Mouse (Mus musculus) spleen, adult 2 months (tissue): Measurements from ENCODE around the gene Kctd20. TPM values are rescaled to one million over a fixed set of nuclear protein-coding genes. Genes with fewer than 3 reads are reported as not detected.
A peak's percentile ranks its signal among the peaks of the same experiment; 100 is the strongest.

Experiments used
- DNase-seq, 2 experiments: peaks; one replicate each; pipeline versions ENCODE4 v3.0.0 to v3.0.0-alpha.2; 2012 to 2021; ENCODE audit warnings: low spot score in 2 of 2, low read depth in 1 of 2
- H3K27ac ChIP-seq: fragments of 200-500 bp; 2 replicates; pipeline ENCODE4 v1.5.1; 2012; ENCODE audit warnings: low read length, inconsistent platforms; ENCODE audit not compliant: insufficient read depth
- H3K27me3 ChIP-seq: fragments of 200-500 bp; 2 replicates; pipeline ENCODE4 v1.6.1; 2012; ENCODE audit warnings: mild to moderate bottlenecking, moderate library complexity, low read length, inconsistent platforms; ENCODE audit not compliant: control insufficient read depth, insufficient read depth
- H3K36me3 ChIP-seq: fragments of 200-500 bp; 2 replicates; pipeline ENCODE4 v1.6.1; 2012; ENCODE audit warnings: mild to moderate bottlenecking, low read length, inconsistent platforms; ENCODE audit not compliant: control insufficient read depth, insufficient read depth
- H3K4me1 ChIP-seq: fragments of 200-500 bp; 2 replicates; pipeline ENCODE4 v1.6.1; 2011; ENCODE audit warnings: inconsistent platforms; ENCODE audit not compliant: control insufficient read depth, insufficient read depth, insufficient read length
- H3K4me3 ChIP-seq: fragments of 200-500 bp; 2 replicates; pipeline ENCODE4 v1.5.1; 2011; ENCODE audit warnings: mild to moderate bottlenecking, inconsistent platforms; ENCODE audit not compliant: insufficient read depth, insufficient read length; ENCODE audit errors: extremely low read depth
- CTCF ChIP-seq: fragments of 200-500 bp; IDR thresholded peaks from 2 replicates; pipeline ENCODE4 v1.5.1; 2011; ENCODE audit warnings: mild to moderate bottlenecking, inconsistent platforms; ENCODE audit not compliant: insufficient read depth, insufficient read length, insufficient replicate concordance; ENCODE audit errors: extremely low read depth
- POLR2A ChIP-seq: fragments of 200-500 bp; IDR thresholded peaks from 2 replicates; pipeline ENCODE4 v1.6.1; 2011; ENCODE audit warnings: low read depth, low read length, inconsistent platforms
- WGBS: fragments of 180-500 bp; shearing (Covaris S2); methylation state at CpG from one replicate; pipeline ENCODE4 v1.1.7; 2018; 5-methylcytosine and 5-hydroxymethylcytosine counted together
- polyA plus RNA-seq: library from polyadenylated mRNA; depleted of rRNA; stranded (reverse); fragments of >200 nt; gene quantifications from 2 replicates; pipeline ENCODE4 v1.2.3, GENCODE M21; 2012

Gene Kctd20
- polyA plus RNA-seq, 1 experiment: 27.4 TPM

DNA sequence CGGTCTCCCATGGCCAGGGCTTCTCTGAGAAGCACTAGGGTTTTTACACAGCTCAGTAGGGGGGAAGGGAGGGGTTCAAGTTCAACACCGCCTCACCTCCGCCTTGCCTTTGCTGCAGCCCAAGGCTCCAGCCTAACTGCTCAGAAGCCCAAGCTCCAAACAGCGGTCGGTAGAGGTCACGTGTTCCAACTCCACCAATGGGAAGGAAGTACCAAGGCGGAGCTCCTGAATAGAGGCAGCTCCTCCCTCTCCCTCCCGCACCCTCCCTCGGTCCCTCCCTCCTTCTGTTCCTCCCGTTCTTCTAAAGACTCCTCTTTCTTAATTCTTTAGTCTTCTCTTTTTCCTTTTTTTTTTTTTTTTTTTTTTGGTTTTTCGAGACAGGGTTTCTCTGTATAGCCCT is 9.6 kb upstream of the Kctd20 start:
- no peaks in the 10 kb centered on the region for H3K36me3 ChIP-seq
- no peaks in the 10 kb centered on the region for H3K27me3 ChIP-seq
- no peak for TF ChIP-seq POLR2A
- no peak for TF ChIP-seq CTCF
- no peak for DNase-seq
- no peaks in the 10 kb centered on the region for H3K4me1 ChIP-seq
- 82% methylated on average over 10 of the region's 11 CpGs for WGBS
- H3K4me3 ChIP-seq: no peak overlapping the region
- H3K27ac ChIP-seq: no peak overlapping the region

DNA sequence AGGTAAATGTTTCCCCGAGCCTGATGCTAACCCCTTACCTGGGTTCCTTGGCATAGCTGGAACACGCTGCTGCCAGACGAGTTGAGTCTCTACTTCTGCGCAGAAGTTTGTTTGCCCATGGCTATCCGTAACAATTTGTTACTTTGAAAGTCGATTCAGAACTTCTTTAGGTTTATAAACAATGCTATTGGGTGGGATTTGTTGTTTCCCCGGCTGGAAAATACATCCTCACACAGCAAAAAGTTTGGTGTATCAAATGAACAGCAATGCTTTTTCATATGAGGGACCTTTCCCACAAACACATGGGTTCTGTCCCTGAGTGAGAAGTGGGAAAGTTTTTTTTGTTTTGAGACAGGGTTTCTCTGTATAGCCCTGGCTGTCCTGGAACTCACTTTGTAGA is 8.0 kb upstream of the Kctd20 start, which contains the start of gene Pxt1:
Gene Pxt1, minus strand, starts transcription at position 101 of the 400 bp plus-strand sequence.
- TF ChIP-seq CTCF (no peak), POLR2A (no peak)
- Histone ChIP-seq H3K27ac (no peak within 1 kb of the TSS), H3K4me1 (no peaks in the 10 kb centered on the region), H3K27me3 (no peaks in the 10 kb centered on the region), H3K4me3 (no peak within 1 kb of the TSS), H3K36me3 (no peaks in the 10 kb centered on the region)
- no peak for DNase-seq
- 90% methylated on average over 7 of the region's 7 CpGs for WGBS

DNA sequence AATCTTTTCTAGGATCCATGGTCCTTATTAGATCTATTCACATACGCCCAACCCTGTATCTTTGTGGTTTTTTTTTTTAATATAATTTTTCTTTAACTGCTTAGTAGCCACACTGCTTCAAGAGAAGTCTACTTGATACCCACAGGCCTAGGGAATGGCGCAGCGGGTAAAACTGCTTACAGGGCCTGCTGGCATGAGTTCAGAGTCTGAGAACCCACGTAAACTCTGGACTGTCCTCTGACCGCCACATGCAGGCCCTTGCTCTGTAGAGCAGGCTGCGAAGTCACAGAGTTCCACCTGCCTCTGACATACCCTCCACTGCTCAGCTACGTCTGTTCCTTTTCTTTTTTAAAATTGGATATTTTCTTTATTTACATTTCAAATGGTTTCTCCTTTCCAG is 7.3 kb upstream of the Kctd20 start:
- WGBS: 89% methylated on average over 7 of the region's 7 CpGs
- H3K27me3 ChIP-seq: no peaks in the 10 kb centered on the region
- no peaks in the 10 kb centered on the region for H3K36me3 ChIP-seq
- no peak overlapping the region for H3K4me3 ChIP-seq
- TF ChIP-seq CTCF: no peak
- no peak for TF ChIP-seq POLR2A
- DNase-seq: no peak
- H3K27ac ChIP-seq: no peak overlapping the region
- no peaks in the 10 kb centered on the region for H3K4me1 ChIP-seq

DNA sequence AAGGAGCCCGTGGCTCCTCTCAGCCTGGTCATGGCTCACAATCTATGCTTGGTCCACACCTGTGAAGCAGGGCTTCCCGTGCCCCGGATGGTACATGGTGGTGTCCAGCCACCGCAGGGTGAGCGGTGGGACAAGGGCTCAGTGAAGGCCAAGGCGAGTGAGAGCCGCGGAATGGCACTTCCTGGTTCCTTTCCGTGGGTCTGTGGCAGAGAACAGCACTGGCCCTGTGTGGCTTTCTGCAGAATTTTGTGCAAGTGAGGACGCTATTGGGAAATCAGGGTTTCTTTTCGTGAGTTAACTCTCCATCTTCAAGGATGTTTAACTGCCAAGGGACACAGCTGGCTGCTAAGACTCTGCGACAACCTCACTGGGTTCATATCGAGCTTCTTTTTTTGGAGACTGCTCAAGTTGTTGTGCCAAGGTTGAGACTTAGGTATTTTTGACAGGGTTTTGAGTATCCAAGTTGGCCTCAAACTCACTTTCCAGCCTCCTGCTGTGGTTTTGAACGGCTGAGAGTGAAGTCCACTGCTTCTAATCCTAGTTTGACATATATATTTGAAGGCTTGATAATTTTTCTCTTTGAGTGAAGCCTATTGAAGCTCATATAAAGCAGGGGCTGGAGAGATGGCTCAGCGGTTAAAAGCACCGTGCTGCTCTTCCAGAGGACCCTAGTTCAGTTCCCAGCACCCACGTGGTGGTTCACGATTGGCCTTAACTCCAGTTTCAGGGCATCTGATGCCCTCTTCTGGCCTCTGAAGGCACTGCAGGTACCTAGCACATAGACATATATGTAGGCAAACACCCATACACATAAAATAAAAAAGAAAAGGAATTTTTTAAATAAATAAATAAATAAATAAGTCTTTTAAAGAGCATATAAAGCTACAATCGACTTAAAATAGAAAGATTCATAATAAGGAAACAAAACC is 4.5 kb upstream of the Kctd20 start:
- Histone ChIP-seq H3K4me3 (no peak overlapping the region), H3K27me3 (no peaks in the 10 kb centered on the region), H3K4me1 (peaks cover 3% of the 10 kb centered on the region; the same call in 1 of the 2 replicates), H3K27ac (no peak overlapping the region), H3K36me3 (no peaks in the 10 kb centered on the region)
- DNase-seq: no peak
- WGBS: 93% methylated on average over 19 of the region's 19 CpGs
- TF ChIP-seq POLR2A (no peak), CTCF (no peak)

DNA sequence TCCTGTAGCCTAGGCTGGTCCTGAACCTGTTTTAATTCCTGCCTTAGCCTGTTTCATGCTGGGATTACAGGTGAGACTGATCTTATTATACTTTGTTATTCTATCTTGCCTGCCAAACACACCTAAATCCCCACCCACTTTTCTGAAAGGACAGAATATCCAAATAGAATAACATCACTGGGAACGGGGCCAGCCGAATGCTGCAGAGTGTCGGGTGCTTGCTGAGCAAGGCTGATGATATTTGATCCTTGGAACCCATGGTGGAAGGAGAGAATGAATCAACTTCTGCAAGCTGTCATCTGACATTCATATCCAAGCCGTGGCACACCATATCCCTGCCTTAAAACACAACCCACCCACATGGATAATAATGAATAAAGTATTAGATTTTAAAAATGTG is 3.1 kb upstream of the Kctd20 start:
- H3K4me3 ChIP-seq: no peak overlapping the region
- WGBS: 90% methylated on average over 4 of the region's 4 CpGs
- peaks cover 6% of the 10 kb centered on the region; the same call in 1 of the 2 replicates for H3K4me1 ChIP-seq
- H3K27ac ChIP-seq: no peak overlapping the region
- TF ChIP-seq POLR2A: no peak
- no peak for TF ChIP-seq CTCF
- no peak for DNase-seq
- no peaks in the 10 kb centered on the region for H3K27me3 ChIP-seq
- no peaks in the 10 kb centered on the region for H3K36me3 ChIP-seq

DNA sequence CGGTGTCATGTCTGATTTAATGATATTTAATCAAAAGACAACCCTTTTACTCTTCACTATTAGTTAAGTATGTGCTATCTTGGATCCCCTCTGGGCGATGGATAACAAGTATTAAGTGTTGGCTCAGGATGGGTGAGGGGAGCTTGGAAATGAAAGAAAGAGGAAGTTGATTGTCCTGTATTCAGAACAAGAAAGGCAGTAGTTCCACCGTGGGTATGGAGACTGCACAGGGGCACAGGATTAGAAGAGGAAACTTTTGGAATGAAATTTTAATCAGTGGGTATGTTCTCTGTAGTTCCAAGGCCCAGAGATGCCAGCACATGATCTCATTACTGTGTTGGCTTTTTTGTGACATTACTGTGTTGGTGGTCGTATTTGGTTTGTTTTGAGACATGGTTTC is 999 bp upstream of the Kctd20 start:
- DNase-seq: no peak
- Histone ChIP-seq H3K36me3 (no peaks in the 10 kb centered on the region), H3K4me3 (no peak overlapping the region), H3K27ac (no peak overlapping the region), H3K27me3 (no peaks in the 10 kb centered on the region), H3K4me1 (peaks cover 9% of the 10 kb centered on the region; the same call in 1 of the 2 replicates)
- no peak for TF ChIP-seq POLR2A
- WGBS: 51% methylated on average over 4 of the region's 4 CpGs

DNA sequence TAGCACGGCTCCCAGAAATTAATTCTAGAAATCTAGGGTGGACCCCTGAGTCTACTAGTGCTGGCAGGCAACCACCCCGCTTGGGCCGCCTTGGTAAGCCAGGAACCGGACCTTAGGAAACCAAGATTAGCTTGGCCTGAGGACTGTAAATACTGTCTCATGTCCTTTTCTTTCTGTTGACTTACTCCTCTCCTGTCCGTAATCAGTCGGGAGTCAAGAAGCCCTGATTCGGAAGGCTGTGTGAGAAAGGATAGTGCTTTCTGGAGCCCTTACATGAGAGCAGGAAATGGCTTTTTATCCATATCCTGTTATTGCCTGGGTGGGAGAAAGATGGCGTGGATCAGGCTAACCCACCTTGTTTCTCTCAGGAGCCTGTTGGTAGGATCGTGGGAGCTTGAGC is 1.5 kb downstream of the Kctd20 start:
- no peak for DNase-seq
- 6% methylated on average over 9 of the region's 9 CpGs for WGBS
- peak overlapping the region; percentile 99; the same call in 1 of the 2 replicates for H3K27ac ChIP-seq

More for the DNA sequence above, 1.5 kb downstream of the Kctd20 start:
- TF ChIP-seq POLR2A (no peak), CTCF (no peak)
- peak overlapping the region; percentile 99 for H3K4me3 ChIP-seq
- H3K27me3 ChIP-seq: no peaks in the 10 kb centered on the region
- peaks cover 11% of the 10 kb centered on the region; the same call in 1 of the 2 replicates for H3K4me1 ChIP-seq
- peaks cover 3% of the 10 kb centered on the region; the same call in 1 of the 2 replicates for H3K36me3 ChIP-seq
